Mouse (Mus musculus): ENCODE measurements around the gene Pdyn.

Pdyn gene

GRCm38 (mm10) chr2:129699484-129700158 lies at the start of gene Pdyn:
Pdyn (minus strand) TSS chr2:129699844.
- no peak for DNase-seq (ENCODE audit: low spot score)

- DNase-seq (ENCODE audit: low spot score) = no peak
These were observed 42.4 kb upstream of the Pdyn start for GRCm38 (mm10) chr2:129742016-129742415.

GRCm38 (mm10) chr2:129740515-129740914 lies 40.9 kb upstream of the Pdyn start:
- DNase-seq (ENCODE audit: low spot score) = no peak

- no peak for DNase-seq (ENCODE audit: low spot score)
These were observed 34.4 kb upstream of the Pdyn start for GRCm38 (mm10) chr2:129734031-129734430.

GRCm38 (mm10) chr2:129729681-129730080 lies 30.0 kb upstream of the Pdyn start:
- no peak for DNase-seq (ENCODE audit: low spot score)

GRCm38 (mm10) chr2:129715671-129716070 lies 16.0 kb upstream of the Pdyn start:
- DNase-seq (ENCODE audit: low spot score) = no peak

GRCm38 (mm10) chr2:129713026-129713544 lies 13.4 kb upstream of the Pdyn start:
- DNase-seq (ENCODE audit: low spot score) = no peak

GRCm38 (mm10) chr2:129696059-129696458 lies 3.6 kb downstream of the Pdyn start:
- no peak for DNase-seq (ENCODE audit: low spot score)

GRCm38 (mm10) chr2:129694303-129694702 lies 5.3 kb downstream of the Pdyn start:
- DNase-seq (ENCODE audit: low spot score) = no peak

GRCm38 (mm10) chr2:129692694-129693093 lies 7.0 kb downstream of the Pdyn start:
- DNase-seq (ENCODE audit: low spot score) = no peak

GRCm38 (mm10) chr2:129689694-129690093 lies 9.9 kb downstream of the Pdyn start:
- no peak for DNase-seq (ENCODE audit: low spot score)

GRCm38 (mm10) chr2:129688036-129688625 lies 11.5 kb downstream of the Pdyn start:
- DNase-seq (ENCODE audit: low spot score) = no peak

- DNase-seq (ENCODE audit: low spot score) = no peak
These were observed 12.7 kb downstream of the Pdyn start for GRCm38 (mm10) chr2:129686908-129687307.

GRCm38 (mm10) chr2:129684014-129684413 lies 15.6 kb downstream of the Pdyn start:
- no peak for DNase-seq (ENCODE audit: low spot score)

- DNase-seq (ENCODE audit: low spot score) = no peak
These were observed 19.4 kb downstream of the Pdyn start for GRCm38 (mm10) chr2:129680236-129680635.

- DNase-seq (ENCODE audit: low spot score) = no peak
These were observed 20.6 kb downstream of the Pdyn start for GRCm38 (mm10) chr2:129679066-129679465.

GRCm38 (mm10) chr2:129677664-129678063 lies 22.0 kb downstream of the Pdyn start:
- DNase-seq (ENCODE audit: low spot score) = no peak

GRCm38 (mm10) chr2:129674935-129675634 lies 24.6 kb downstream of the Pdyn start:
- DNase-seq (ENCODE audit: low spot score) = peak; percentile 49

- DNase-seq (ENCODE audit: low spot score) = no peak
These were observed 27.7 kb downstream of the Pdyn start for GRCm38 (mm10) chr2:129671911-129672310.

- no peak for DNase-seq (ENCODE audit: low spot score)
These were observed 37.2 kb downstream of the Pdyn start for GRCm38 (mm10) chr2:129662484-129662883.

GRCm38 (mm10) chr2:129660020-129660419 lies 39.6 kb downstream of the Pdyn start:
- DNase-seq (ENCODE audit: low spot score) = no peak

- DNase-seq (ENCODE audit: low spot score) = no peak
These were observed 40.8 kb downstream of the Pdyn start for GRCm38 (mm10) chr2:129658796-129659195.

GRCm38 (mm10) chr2:129655033-129655432 lies 44.6 kb downstream of the Pdyn start:
- no peak for DNase-seq (ENCODE audit: low spot score)

Data from MN1 (cell line).